ENCODE assay signal across 8 mouse cellular contexts in the genomic region with DNA sequence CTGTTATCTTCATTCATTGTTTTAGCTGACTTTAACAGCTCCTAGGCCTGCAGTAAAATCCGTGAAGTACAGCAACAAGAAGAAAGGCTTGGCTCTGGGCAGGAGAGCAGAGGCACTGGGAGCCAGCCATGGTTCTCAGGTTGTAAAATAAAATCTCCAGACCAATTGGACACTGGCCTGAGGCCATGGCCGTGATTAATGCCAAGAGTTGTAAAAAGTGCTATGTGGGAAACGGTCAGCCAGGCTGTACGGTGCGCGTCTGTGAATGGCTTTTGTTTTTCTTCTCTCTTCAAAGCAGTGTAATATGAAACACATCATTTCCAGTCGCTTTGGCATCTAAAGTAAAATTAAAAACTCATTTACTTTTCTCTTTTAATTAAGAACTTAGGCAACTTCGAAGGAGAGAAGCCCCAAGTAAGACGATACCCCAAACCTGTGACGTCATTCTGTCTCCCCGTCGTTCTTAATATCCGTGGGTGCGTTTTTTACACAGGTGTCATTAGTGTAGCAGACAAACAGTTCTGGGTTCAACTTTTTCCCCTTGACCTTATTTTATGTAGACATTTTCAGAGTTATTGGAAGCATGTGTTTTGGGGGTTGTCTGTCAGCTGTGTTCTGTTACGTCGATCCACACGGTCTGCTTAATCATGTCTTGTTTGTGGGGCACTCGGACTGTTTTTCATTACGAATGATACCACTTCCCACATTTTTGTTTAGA. TPM values are rescaled to one million over a fixed set of nuclear protein-coding genes. Genes with fewer than 3 reads are reported as not detected.
DNase-seq lines count a peak whose midpoint lies in the region; ATAC-seq and TF ChIP-seq lines count a peak whose summit lies in the region.

No protein-coding gene starts in this region.

- TF ChIP-seq CTCF in liver, adult 2 months (IDR thresholded peaks at IDR 0.05; ENCODE audit: low read depth, low read length): no peak

- no peaks in the 10 kb centered on the region for H3K79me2 ChIP-seq in liver, adult 2 months (ENCODE audit: control insufficient read depth, insufficient read depth, low read length)

- TF ChIP-seq POLR2A in liver, adult 2 months (IDR thresholded peaks at IDR 0.05; ENCODE audit: extremely low read depth, insufficient read depth, low read length): no peak

- WGBS in liver, adult 2 months: 61% methylated on average over 19 of the region's 19 CpGs
- 41% methylated on average over 19 of the region's 19 CpGs for WGBS in neural tube, embryonic 13.5 days

- DNase-seq in liver, adult 2 months (ENCODE audit: extremely low read depth, low read depth, low spot score): peak; percentile 80
- no peak for DNase-seq in liver
- DNase-seq in cerebellum, postnatal 25 days: peak; percentile 89 to 91
- peak; percentile 68 to 75 for DNase-seq in heart, adult 18-20 months
- peak; percentile 80 to 84 for DNase-seq in kidney, adult 8-10 months
- DNase-seq in c-Kit-positive CD71-positive TER-119-positive erythroid progenitor cells, embryonic 14.5 days (ENCODE audit: low spot score): no peak

- no peak overlapping the region for H3K9ac ChIP-seq in liver, adult 2 months (ENCODE audit: low read depth, low read length)
- no peak overlapping the region for H3K9ac ChIP-seq in neural tube, embryonic 13.5 days

- no peak overlapping the region for H3K4me3 ChIP-seq in liver, adult 2 months (ENCODE audit: insufficient read depth, low read depth, low read length)
- H3K4me3 ChIP-seq in neural tube, embryonic 13.5 days: no peak overlapping the region

- peak overlapping the region; percentile 22; the same call in 1 of the 2 replicates for H3K4me2 ChIP-seq in neural tube, embryonic 13.5 days

- no peaks in the 10 kb centered on the region for H3K36me3 ChIP-seq in liver, adult 2 months (ENCODE audit: control insufficient read depth, insufficient read depth, low read length)
- H3K36me3 ChIP-seq in neural tube, embryonic 13.5 days: no peaks in the 10 kb centered on the region

- peak; percentile 62 for ATAC-seq in neural tube, embryonic 13.5 days (ENCODE audit: low read depth)
- no peak for ATAC-seq in CD4-positive, CD25-positive, alpha-beta regulatory T cell, adult 4 months

- no peaks in the 10 kb centered on the region for H3K9me3 ChIP-seq in neural tube, embryonic 13.5 days

- H3K27me3 ChIP-seq in liver, adult 2 months (ENCODE audit: control insufficient read depth, insufficient read depth, low read length): no peaks in the 10 kb centered on the region
- peaks cover 5% of the 10 kb centered on the region; the same call in 1 of the 2 replicates for H3K27me3 ChIP-seq in neural tube, embryonic 13.5 days

- H3K4me1 ChIP-seq in liver, adult 2 months (ENCODE audit: control insufficient read depth, insufficient read depth, low read length): peaks cover 16% of the 10 kb centered on the region
- H3K4me1 ChIP-seq in neural tube, embryonic 13.5 days (replicated peaks): peaks cover 20% of the 10 kb centered on the region

- H3K27ac ChIP-seq in liver, adult 2 months (replicated peaks; ENCODE audit: insufficient read depth, low read depth, low read length): no peak overlapping the region
- 0 out of 2 replicates have a peak overlapping the region, but pooled peaks have one; percentile 28 for H3K27ac ChIP-seq in neural tube, embryonic 13.5 days (replicated peaks)

RNA-seq across cellular contexts. Expression of gene Tanc1, which starts 11.6 kb away (rescaled TPM):
- total RNA-seq in liver, adult 2 months (2014; rRNA removed): 5.0 and 6.8 TPM in 2 replicates
- 1.9 and 2.7 TPM in 2 replicates for polyA plus RNA-seq in liver, adult 2 months (2012; rRNA removed)
- total RNA-seq in heart, adult 18-20 months (2021): 10 to 100 TPM; 31.5 to 34.4 TPM
- 9.8 and 10.0 TPM in 2 replicates for polyA plus RNA-seq in neural tube, embryonic 13.5 days (2015; fragmentation: Nextera tagmentation; extraction: Ambion mirVana)
- polyA plus RNA-seq in CD4-positive, CD25-positive, alpha-beta regulatory T cell, adult 4 months (2017; shearing (Covaris generic)): 10 to 100 TPM; 13.7 to 15.2 TPM

Comparison
In these comparisons a context has a peak if more than half of its experiments do, and no peak if none do; other contexts are left out.
1. DNase-seq: peak in liver, adult 2 months (single experiment), cerebellum, postnatal 25 days (2 of 2), heart, adult 18-20 months (2 of 2) and kidney, adult 8-10 months (2 of 2); none in liver (single experiment) and c-Kit-positive CD71-positive TER-119-positive erythroid progenitor cells, embryonic 14.5 days (single experiment).